Mouse (Mus musculus) ES-Bruce4 (cell line): ENCODE measurements around the gene Psme2. TPM values are rescaled to one million over a fixed set of nuclear protein-coding genes. Genes with fewer than 3 reads are reported as not detected.
A peak's percentile ranks its signal among the peaks of the same experiment; 100 is the strongest.

ENCODE experiments used
- H3K27ac ChIP-seq: 2 replicates; pipeline ENCODE4 v1.5.1; 2012; ENCODE audit warnings: low read length, inconsistent platforms; ENCODE audit not compliant: insufficient read depth
- H3K27me3 ChIP-seq: 2 replicates; pipeline ENCODE4 v1.6.1; 2012; ENCODE audit warnings: mild to moderate bottlenecking, low read length, inconsistent platforms; ENCODE audit not compliant: control insufficient read depth, poor library complexity, insufficient read depth, severe bottlenecking
- H3K36me3 ChIP-seq: 2 replicates; pipeline ENCODE4 v1.6.1; 2012; ENCODE audit warnings: inconsistent platforms, mild to moderate bottlenecking, low read length, moderate library complexity; ENCODE audit not compliant: control insufficient read depth, poor library complexity, insufficient read depth, severe bottlenecking
- H3K4me1 ChIP-seq: one replicate; pipeline ENCODE4 v1.8.1; 2011; ENCODE audit warnings: low read length; ENCODE audit not compliant: control insufficient read depth, insufficient read depth
- H3K4me3 ChIP-seq: 2 replicates; pipeline ENCODE4 v1.5.1; 2011; ENCODE audit warnings: low read depth, mild to moderate bottlenecking, low read length
- H3K9ac ChIP-seq: 2 replicates; pipeline ENCODE4 v1.6.1; 2012; ENCODE audit warnings: low read depth, mild to moderate bottlenecking, inconsistent platforms; ENCODE audit not compliant: poor library complexity, severe bottlenecking
- H3K9me3 ChIP-seq: replicated peaks from 2 replicates; pipeline ENCODE4 v1.6.1; 2012; ENCODE audit warnings: mild to moderate bottlenecking, low read length, inconsistent platforms; ENCODE audit not compliant: control insufficient read depth, poor library complexity, insufficient read depth, severe bottlenecking
- CTCF ChIP-seq: IDR thresholded peaks from one replicate; pipeline ENCODE4 v1.8.1; 2011; ENCODE audit warnings: low read depth, low read length
- EP300 ChIP-seq: IDR thresholded peaks from 2 replicates; pipeline ENCODE4 v1.6.1; 2011; ENCODE audit warnings: low read depth, low read length; ENCODE audit not compliant: insufficient read depth
- POLR2A ChIP-seq: IDR thresholded peaks from one replicate; pipeline ENCODE4 v1.8.1; 2011; ENCODE audit warnings: low read length; ENCODE audit not compliant: insufficient read depth
- polyA plus RNA-seq: library from polyadenylated mRNA; stranded (reverse); fragments of >200 nt; gene quantifications from 2 replicates; pipeline ENCODE4 v1.2.4, GENCODE M21; 2011; ENCODE audit warnings: low read depth; ENCODE audit not compliant: missing spikeins, insufficient read depth, insufficient read length

Gene Psme2
- polyA plus RNA-seq, 1 experiment, result 195 TPM

- H3K27me3 ChIP-seq, result no peaks in the 10 kb centered on the region
- TF ChIP-seq EP300 (no peak), POLR2A (no peak), CTCF (no peak)
- H3K9ac ChIP-seq, result no peak overlapping the region
- peaks cover 25% of the 10 kb centered on the region for H3K36me3 ChIP-seq
- H3K4me3 ChIP-seq, result no peak overlapping the region
- no peak overlapping the region for H3K27ac ChIP-seq
- H3K9me3 ChIP-seq, result no peaks in the 10 kb centered on the region
- peaks cover 4% of the 10 kb centered on the region for H3K4me1 ChIP-seq
Observed at GRCm38 (mm10) chr14:55608339-55608738, 17.4 kb upstream of the Psme2 start.

- no peaks in the 10 kb centered on the region for H3K27me3 ChIP-seq
- no peak for TF ChIP-seq POLR2A
- no peak for TF ChIP-seq EP300
- no peak for TF ChIP-seq CTCF
- peaks cover 4% of the 10 kb centered on the region for H3K4me1 ChIP-seq
- H3K36me3 ChIP-seq, result peaks cover 35% of the 10 kb centered on the region
- H3K4me3 ChIP-seq, result no peak overlapping the region
- peak overlapping the region; percentile 23 for H3K9ac ChIP-seq
- no peaks in the 10 kb centered on the region for H3K9me3 ChIP-seq
- peak overlapping the region; percentile 46; the same call in 1 of the 2 replicates for H3K27ac ChIP-seq
Observed at GRCm38 (mm10) chr14:55605743-55606459, 15.0 kb upstream of the Psme2 start.

- TF ChIP-seq EP300, result no peak
- no peak for TF ChIP-seq POLR2A
- TF ChIP-seq CTCF, result no peak
- Histone ChIP-seq H3K27ac (peak overlapping the region; percentile 88), H3K4me1 (peaks cover 4% of the 10 kb centered on the region), H3K9me3 (no peaks in the 10 kb centered on the region), H3K4me3 (peak overlapping the region; percentile 22), H3K36me3 (peaks cover 35% of the 10 kb centered on the region), H3K9ac (no peak overlapping the region; the same call in 1 of the 2 replicates), H3K27me3 (no peaks in the 10 kb centered on the region)
Observed at GRCm38 (mm10) chr14:55604823-55605222, 13.9 kb upstream of the Psme2 start.

- Histone ChIP-seq H3K9ac (peak overlapping the region; percentile 24; the same call in 1 of the 2 replicates), H3K9me3 (no peaks in the 10 kb centered on the region), H3K4me3 (peak overlapping the region; percentile 46), H3K27me3 (no peaks in the 10 kb centered on the region), H3K27ac (peak overlapping the region; percentile 88), H3K36me3 (peaks cover 35% of the 10 kb centered on the region), H3K4me1 (peaks cover 4% of the 10 kb centered on the region)
- peak; percentile 86 for TF ChIP-seq CTCF
- peak; percentile 86 for TF ChIP-seq EP300
- peak; percentile 9 for TF ChIP-seq POLR2A
Observed at GRCm38 (mm10) chr14:55603633-55604576, 13.0 kb upstream of the Psme2 start.

GRCm38 (mm10) chr14:55603271-55603632, 12.3 kb upstream of the Psme2 start, which contains the start of gene Irf9:
Irf9 (plus strand) TSS chr14:55603571.
- H3K36me3 ChIP-seq, result peaks cover 31% of the 10 kb centered on the region
- no peak for TF ChIP-seq CTCF
- no peak for TF ChIP-seq POLR2A
- TF ChIP-seq EP300, result no peak
- peak within 1 kb of the TSS; percentile 46 for H3K4me3 ChIP-seq

More at GRCm38 (mm10) chr14:55603271-55603632, 12.3 kb upstream of the Psme2 start, which contains the start of gene Irf9:
- H3K9ac ChIP-seq, result peak within 1 kb of the TSS; percentile 24; the same call in 1 of the 2 replicates
- H3K4me1 ChIP-seq, result peaks cover 4% of the 10 kb centered on the region
- peak within 1 kb of the TSS; percentile 88 for H3K27ac ChIP-seq
- no peaks in the 10 kb centered on the region for H3K9me3 ChIP-seq
- H3K27me3 ChIP-seq, result no peaks in the 10 kb centered on the region
